Mouse (Mus musculus) induced T-regulatory cell, adult 2 months (primary cell): ENCODE results near the gene Dpep1.

Source experiments
- DNase-seq: peaks from one replicate; pipeline ENCODE4 v3.0.0-alpha.2; 2012; ENCODE audit warnings: low read depth

The Dpep1 gene

DNA sequence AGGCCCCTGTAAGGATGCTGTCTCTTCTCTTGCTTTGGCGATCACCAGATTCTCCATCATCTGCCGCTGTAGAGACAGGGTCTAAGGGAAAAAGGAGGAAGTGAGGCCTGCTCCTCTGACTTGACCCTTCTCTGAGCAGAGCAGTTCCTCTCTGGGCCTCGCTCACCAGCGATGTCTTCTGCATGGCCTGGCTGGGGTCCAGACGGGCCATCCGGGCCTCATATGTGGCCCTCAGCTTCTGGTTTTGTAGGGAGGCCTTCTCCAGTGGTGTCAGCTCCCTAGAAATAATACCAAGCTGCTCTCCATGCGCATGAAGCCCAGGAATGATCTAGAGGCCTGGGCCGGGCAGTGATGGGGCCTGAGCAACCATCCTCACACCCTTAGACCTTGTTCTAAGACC lies 62.6 kb downstream of the Dpep1 start:
- no peak for DNase-seq

DNA sequence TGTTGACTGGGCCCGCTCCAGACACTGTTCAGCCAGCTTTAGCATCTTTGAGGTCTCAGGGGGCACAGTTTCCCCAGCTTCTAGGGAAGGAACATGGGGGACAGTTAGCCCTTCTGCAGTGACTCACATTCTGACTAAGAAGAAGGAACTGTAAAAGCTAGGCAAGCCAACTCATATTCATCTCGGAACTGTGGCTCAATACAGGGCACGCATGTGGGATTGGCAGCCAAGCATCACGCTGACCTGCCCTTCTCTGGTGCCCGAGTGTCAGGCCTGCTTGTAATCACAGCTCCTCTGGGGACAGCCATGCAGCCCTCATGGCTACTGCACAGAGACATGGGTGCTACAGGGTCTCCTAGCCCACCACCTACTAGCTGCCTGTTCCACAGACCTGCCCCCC lies 64.9 kb downstream of the Dpep1 start:
- DNase-seq, result no peak
